Mouse (Mus musculus) G1E (cell line): Measurements from ENCODE around the gene S100a1.

Experiments used
- CTCF ChIP-seq: IDR thresholded peaks from 2 replicates; pipeline ENCODE4 v1.5.1; 2012; ENCODE audit warnings: low read depth, low read length, inconsistent platforms, mixed read lengths
- POLR2AphosphoS5 ChIP-seq: IDR thresholded peaks from 2 replicates; pipeline ENCODE4 v1.6.1; 2012; ENCODE audit warnings: low read depth, low read length, inconsistent platforms; ENCODE audit not compliant: insufficient replicate concordance

GRCm38 (mm10) chr3:90515789-90516188 is 1.6 kb upstream of the S100a1 start:
- TF ChIP-seq CTCF (no peak), POLR2AphosphoS5 (no peak)
